Mouse (Mus musculus): ENCODE measurements at regions not wholly inside any gene's neighbourhood (a gene's known extent, or its start where the extent isn't known, plus 50 kb on each side); places are given as distances from the start of the nearest gene placed in this dataset.

DNA sequence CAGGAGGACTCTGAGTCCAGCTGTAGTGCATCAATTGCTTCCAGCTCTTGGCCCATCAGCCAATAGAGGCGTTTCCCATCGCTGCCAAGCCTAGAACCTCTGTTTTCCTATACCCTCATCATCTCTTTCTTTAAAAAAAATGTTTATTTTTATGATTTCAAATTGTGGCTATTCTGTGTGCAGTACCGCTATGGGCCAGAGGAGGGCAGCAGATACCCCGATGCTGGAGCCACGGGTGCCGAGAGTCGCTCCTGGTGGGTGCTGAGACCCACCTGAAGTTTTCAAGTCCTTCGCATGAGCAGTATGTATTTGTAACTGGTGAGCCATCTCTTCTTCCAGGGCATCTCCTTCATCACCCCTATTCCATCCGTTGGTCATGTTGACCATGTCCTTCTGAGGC lies 212.2 kb upstream of the Kcnab2 start:
- intact Hi-C loops (cut with DNase I): no loop called here

DNA sequence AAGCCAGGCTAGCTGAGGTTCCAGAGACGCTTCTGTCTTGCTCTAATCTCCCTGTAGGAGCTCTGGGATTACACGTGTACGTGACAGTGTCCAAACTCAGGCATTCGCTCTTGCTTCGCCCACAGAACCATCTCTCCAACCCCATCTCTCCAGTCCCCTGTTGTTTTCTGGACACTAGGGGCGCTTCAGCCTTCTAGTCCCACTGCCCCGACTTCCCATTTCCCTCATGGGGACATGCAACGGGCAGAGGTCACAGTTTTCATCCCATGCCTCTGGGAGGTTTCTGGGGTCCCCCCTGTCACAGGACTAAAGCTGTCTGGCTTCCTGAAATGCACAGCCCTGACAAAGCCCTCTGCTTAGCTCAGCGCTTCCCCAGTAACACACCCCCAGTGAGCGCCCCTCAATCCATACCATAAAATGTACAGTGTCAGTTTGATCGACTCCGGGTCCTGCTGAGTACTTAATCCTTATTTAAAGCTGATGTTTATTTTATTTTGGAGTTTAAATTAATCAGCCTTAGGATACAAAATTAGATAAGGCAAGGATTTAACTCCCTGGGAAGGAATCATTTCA lies 208.9 kb upstream of the Kcnab2 start:
- no peak for DNase-seq
- intact Hi-C loops (cut with DNase I): no loop called here

More for the DNA sequence above, 212.2 kb upstream of the Kcnab2 start:
- no peak for DNase-seq

GRCm38 (mm10) chr4:152674140-152674539 lies 196.5 kb upstream of the Kcnab2 start:
- intact Hi-C loops (cut with DNase I): no loop called here
- no peak for DNase-seq

- DNase-seq: no peak
- intact Hi-C loops (cut with DNase I): no loop called here
These were observed 185.8 kb upstream of the Kcnab2 start for GRCm38 (mm10) chr4:152663482-152663881.

DNA sequence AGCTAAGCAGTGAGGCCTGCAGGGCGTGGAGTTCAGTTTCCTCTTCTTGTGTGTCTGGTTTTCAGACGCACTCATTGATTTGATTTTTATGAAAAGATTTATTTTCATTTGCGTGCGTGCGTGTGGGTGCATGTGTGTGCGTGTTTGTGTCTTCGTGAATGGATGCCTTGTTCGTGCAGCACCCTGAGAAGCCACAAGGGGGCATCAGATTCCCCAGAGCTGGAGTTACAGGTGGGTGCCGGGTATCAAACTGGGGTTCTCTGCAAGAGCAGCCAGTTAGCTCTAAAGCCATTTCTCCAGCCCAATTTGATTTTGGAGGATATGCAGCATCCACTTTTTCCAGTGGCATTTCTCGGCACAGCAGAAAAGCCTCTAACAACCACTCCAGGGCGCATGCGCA lies 185.4 kb upstream of the Kcnab2 start:
- intact Hi-C loops (cut with DNase I): no loop called here

GRCm38 (mm10) chr4:152662439-152662838 lies 184.8 kb upstream of the Kcnab2 start:
- intact Hi-C loops (cut with DNase I): no loop called here
- no peak for DNase-seq

More for the DNA sequence above, 185.4 kb upstream of the Kcnab2 start:
- DNase-seq: no peak

GRCm38 (mm10) chr4:152650198-152650597 lies 172.5 kb upstream of the Kcnab2 start:
- intact Hi-C loops (cut with DNase I): no loop called here
- no peak for DNase-seq

- DNase-seq: no peak
- intact Hi-C loops (cut with DNase I): no loop called here
These were observed 169.9 kb upstream of the Kcnab2 start for GRCm38 (mm10) chr4:152647620-152648019.

GRCm38 (mm10) chr4:152647084-152647483 lies 169.4 kb upstream of the Kcnab2 start:
- intact Hi-C loops (cut with DNase I): no loop called here

DNA sequence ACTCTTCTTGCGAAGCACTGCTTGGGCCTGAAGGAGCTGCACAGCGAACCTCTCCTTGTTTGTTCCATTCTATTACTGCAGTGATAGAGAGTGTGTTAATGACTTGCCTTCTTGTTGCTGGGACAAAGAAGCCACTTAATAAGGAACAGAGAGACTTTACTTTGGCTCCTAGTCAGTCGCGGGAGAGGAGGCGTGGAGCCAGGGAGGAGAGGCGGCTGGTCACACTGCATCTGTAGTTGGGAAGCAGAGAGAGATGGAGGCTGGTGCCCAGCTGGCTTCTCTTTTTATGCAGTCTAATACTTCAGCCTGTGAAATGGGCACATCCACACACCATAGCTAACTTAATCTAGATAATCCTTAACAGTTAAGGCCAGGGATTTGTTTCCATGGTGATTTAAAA lies 159.4 kb upstream of the Kcnab2 start:
- intact Hi-C loops (cut with DNase I): no loop called here
- DNase-seq: no peak

More at GRCm38 (mm10) chr4:152647084-152647483, 169.4 kb upstream of the Kcnab2 start:
- no peak for DNase-seq

GRCm38 (mm10) chr4:152633896-152634295 lies 156.2 kb upstream of the Kcnab2 start:
- DNase-seq: no peak
- intact Hi-C loops (cut with DNase I): no loop called here

DNA sequence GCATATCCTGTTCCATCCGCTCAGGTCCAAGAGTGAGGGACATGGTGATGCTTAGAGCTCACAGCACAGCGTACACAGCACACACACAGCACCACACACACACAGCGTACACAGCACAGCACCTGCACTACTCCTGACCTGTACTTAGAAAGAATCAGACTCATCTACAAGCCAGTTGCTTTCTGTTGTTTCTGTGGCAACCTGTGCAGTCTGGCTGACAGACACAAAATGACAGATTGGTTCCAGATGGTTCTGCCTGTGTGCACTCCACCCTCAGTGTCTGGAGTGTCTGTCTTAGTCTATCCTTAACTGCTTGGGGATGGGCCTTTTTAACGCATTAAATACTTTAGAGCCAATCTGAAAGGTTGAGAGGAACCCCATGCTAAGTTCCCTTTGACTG lies 150.4 kb upstream of the Kcnab2 start:
- intact Hi-C loops (cut with DNase I): loop anchor here (5.0 kb wide), 1 partner anchor 96 kb away; no protein-coding TSS in a partner anchor
- DNase-seq: no peak

- intact Hi-C loops (cut with DNase I): loop anchor here (5.0 kb wide), 1 partner anchor 93 kb away; no protein-coding TSS in a partner anchor
- peak; percentile 14 to 31 for DNase-seq
These were observed 147.6 kb upstream of the Kcnab2 start for GRCm38 (mm10) chr4:152625032-152626003.

DNA sequence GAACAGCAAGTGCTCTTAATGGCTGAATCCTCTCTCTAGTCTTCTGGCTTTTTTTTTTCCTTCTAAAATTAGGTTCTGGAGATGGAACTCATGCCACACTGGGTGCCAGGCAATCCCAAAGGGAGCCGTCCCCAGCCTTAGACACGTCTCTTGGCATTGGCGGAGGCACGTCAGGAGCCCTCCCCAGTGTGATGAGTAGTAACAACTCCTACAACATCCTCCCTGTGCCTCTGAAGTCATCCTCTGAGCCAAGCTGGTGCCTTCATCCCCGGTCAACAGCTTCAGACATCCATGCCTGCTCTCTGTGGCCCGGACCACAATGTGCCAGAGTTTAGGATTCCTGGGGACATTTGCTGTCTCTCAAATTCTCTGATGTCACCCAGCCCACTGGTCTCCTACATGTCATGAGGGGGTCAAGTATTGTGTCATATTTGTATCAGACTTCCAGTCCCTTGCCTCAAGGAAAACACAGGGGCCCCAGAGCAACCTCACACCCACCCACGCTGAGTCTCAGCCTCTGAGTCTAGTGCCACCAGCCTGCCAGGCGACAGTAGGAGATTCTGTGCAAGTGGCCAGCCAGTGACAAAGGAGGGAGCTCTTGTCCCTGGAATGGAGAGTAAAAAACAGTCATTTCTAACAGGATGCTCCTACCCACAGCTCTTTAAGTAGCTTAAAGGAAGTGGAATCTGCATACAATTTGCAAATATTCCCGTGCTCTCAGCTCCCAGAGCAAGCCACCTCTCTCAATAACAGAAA lies 144.5 kb upstream of the Kcnab2 start:
- no peak for DNase-seq
- intact Hi-C loops (cut with DNase I): no loop called here

DNA sequence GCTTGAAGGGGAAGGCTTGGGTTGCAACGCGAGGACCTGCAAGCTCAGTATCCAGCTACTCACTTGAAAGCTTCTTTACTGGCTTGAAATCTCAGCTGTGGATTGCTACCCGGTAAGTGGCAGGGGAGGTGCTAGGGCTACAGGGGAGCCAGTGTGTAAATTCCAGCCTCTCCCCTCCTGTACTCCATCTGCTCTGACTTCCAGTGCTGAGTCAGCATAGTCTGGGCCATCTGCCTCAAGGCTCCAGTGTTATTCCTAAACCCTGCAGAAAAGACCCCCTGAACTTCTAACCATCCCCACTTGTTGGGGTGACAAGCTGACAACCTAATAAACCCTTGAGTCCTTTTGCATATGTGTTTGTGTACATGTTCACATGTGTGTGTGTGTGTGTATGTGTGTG lies 140.0 kb upstream of the Kcnab2 start:
- intact Hi-C loops (cut with DNase I): no loop called here
- DNase-seq: no peak

- DNase-seq: no peak
- intact Hi-C loops (cut with DNase I): no loop called here
These were observed 137.5 kb upstream of the Kcnab2 start for GRCm38 (mm10) chr4:152615155-152615554.

DNA sequence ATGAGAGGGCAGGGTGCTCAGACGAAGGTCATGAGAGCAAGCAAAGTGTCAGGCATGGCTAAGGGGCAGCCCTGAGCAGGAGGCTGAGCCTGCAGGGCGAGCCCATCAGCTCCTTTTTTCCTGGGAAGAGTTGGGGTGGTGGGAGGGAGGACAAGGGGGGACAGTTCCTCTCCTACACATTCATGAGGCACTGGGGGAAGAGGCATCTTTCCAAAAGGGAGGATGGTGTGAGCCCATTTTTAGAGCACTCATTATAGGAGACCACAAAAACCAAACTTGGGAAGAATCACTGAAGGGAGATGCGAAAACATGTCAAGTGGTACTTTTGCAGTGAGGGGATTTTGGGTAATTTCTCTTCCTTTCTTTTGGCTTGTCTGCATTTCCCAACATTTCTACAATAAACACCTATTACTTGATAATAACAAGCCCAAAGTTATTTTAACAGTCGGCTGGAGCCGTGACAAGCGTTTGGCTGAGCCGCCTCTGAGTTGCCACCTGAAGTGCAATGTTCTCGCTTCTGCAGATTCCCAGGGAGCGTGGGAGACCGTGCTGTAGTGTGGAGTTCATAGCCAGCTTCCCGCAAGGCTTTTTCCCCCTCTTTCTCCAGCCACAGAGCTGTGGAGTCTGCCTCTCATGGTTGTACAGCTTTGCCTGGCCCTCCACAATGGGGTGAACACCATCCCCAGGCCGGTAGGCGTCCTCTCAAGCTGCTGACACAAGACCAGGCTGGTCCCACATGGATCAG lies 136.9 kb upstream of the Kcnab2 start:
- DNase-seq: no peak
- intact Hi-C loops (cut with DNase I): no loop called here

Measured in gastrocnemius, postnatal 36 days (tissue).